Mouse (Mus musculus): ENCODE data around the gene Foxp1. TPM values are rescaled to one million over a fixed set of nuclear protein-coding genes. Genes with fewer than 3 reads are reported as not detected.

Gene Foxp1
- polyA plus RNA-seq, 1 experiment from 2014 or later = 91.9 TPM

DNA sequence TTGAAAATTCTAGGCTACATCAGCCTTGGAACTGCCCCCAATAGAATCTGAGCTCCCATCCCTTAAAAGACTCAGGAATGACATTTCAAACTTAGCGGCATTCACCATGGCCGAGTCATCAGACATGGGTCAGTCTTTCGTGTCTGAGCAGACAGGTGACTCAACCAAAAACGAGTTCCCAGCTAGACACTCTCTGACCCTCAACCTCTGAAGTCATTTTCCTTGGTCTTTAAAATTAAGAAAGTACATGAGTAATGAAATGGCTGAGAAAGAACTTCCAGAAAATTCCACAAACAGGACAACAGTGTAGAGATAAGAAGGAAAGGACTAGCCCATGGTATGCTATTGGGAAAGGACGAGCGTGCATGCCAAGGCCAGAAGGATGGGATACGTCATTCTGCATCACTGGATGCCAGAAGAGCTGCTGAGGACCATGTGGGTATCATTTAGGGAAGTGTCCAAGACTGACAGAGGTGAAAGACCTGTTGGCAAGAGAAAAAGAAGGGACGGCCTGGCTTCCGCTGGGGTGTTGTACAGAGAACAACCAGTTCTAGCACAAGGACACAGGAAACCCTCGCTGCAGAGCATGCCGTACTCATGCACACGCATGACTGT lies 75.6 kb downstream of the Foxp1 start:
- Histone ChIP-seq H3K4me3 (ENCODE audit: low read depth, low read length) (no peak overlapping the region), H3K27ac (ENCODE audit: low read depth, low read length) (no peak overlapping the region), H3K27me3 (ENCODE audit: control insufficient read depth, insufficient read depth, low read length) (no peaks in the 10 kb centered on the region), H3K4me1 (replicated peaks; ENCODE audit: control insufficient read depth, insufficient read depth, low read length) (0 out of 2 replicates have a peak, but pooled peaks cover 2% of the 10 kb centered on the region), H3K4me2 (replicated peaks; ENCODE audit: low read depth, low read length) (no peak overlapping the region), H3K9ac (ENCODE audit: low read depth, low read length) (no peak overlapping the region), H3K36me3 (ENCODE audit: control insufficient read depth, insufficient read depth, low read length) (no peaks in the 10 kb centered on the region), H3K9me3 (ENCODE audit: control insufficient read depth, low read length) (no peaks in the 10 kb centered on the region)
- DNase-seq (ENCODE audit: low spot score) = no peak
- ATAC-seq (ENCODE audit: low FRiP score) = no peak
- 94% methylated on average over 12 of the region's 12 CpGs for WGBS

DNA sequence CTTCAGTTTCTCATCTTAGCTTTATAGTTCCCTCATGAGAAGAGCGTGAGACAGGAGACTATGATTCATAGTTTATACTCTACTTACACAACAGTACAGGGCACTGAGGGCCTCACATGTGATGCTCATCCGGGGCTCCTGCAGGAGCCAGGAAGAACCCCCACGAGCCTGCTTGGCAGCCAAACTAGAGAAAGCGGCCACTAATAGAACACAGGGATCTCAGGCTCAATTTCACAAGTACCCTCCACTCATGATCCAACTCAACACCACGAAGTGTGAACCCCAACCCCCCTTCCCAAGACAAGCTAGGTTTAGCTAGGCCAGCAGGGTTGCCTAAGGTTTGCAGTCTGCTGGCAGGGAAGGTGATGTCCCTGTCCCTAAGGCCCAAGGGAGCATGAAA lies 79.1 kb downstream of the Foxp1 start:
- H3K27ac ChIP-seq (ENCODE audit: low read depth, low read length) = no peak overlapping the region
- ATAC-seq (ENCODE audit: low FRiP score) = no peak
- H3K4me2 ChIP-seq (replicated peaks; ENCODE audit: low read depth, low read length) = no peak overlapping the region
- no peaks in the 10 kb centered on the region for H3K36me3 ChIP-seq (ENCODE audit: control insufficient read depth, insufficient read depth, low read length)
- H3K9ac ChIP-seq (ENCODE audit: low read depth, low read length) = no peak overlapping the region
- H3K4me1 ChIP-seq (replicated peaks; ENCODE audit: control insufficient read depth, insufficient read depth, low read length) = peaks cover 10% of the 10 kb centered on the region; the same call in 1 of the 2 replicates
- WGBS = 79% methylated on average over 5 of the region's 5 CpGs
- DNase-seq (ENCODE audit: low spot score) = no peak
- H3K4me3 ChIP-seq (ENCODE audit: low read depth, low read length) = no peak overlapping the region
- no peaks in the 10 kb centered on the region for H3K9me3 ChIP-seq (ENCODE audit: control insufficient read depth, low read length)
- no peaks in the 10 kb centered on the region for H3K27me3 ChIP-seq (ENCODE audit: control insufficient read depth, insufficient read depth, low read length)

DNA sequence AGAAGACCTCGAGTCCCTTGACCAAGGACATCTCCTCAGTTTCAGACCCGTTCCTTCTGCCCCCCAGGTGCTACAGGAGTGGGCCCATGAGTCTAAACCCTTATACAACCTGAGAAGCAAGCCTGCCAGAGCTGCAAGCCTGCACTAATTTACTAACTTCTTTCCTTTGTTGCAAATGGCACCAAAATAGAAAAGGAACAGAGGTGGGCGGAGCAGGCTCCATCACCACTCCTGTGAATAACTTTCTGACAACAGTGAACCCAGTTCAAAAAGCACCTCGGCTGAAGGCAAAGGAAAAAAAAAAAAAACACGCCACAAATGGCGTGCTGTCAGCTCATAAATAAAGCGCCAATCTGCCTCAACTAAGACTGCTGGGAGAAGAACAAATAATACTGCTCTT lies 81.4 kb downstream of the Foxp1 start:
- ATAC-seq (ENCODE audit: low FRiP score) = no peak

DNA sequence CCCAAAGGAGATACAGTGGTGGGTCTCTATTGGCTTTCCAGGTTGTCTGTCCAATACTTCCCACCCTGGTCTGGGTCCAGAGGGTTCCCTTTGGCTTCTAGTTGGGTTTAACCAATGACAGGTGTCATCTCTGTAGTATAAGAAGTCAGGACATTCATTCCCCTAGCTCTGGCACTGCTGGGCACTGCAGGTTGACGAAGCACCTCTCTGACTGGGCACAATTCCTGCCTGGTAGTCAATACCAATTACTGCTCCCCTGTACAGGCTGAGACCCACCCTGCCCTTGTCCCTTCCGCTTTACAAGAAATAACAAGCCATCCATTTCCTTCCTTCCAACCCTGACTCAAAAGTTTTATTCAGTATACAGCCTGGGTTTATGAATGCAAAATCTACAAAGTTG lies 81.9 kb downstream of the Foxp1 start:
- no peak overlapping the region for H3K4me2 ChIP-seq (replicated peaks; ENCODE audit: low read depth, low read length)
- H3K27me3 ChIP-seq (ENCODE audit: control insufficient read depth, insufficient read depth, low read length) = no peaks in the 10 kb centered on the region
- H3K9ac ChIP-seq (ENCODE audit: low read depth, low read length) = no peak overlapping the region
- H3K4me3 ChIP-seq (ENCODE audit: low read depth, low read length) = no peak overlapping the region
- no peak overlapping the region for H3K27ac ChIP-seq (ENCODE audit: low read depth, low read length)
- H3K4me1 ChIP-seq (replicated peaks; ENCODE audit: control insufficient read depth, insufficient read depth, low read length) = peaks cover 10% of the 10 kb centered on the region; the same call in 1 of the 2 replicates
- H3K36me3 ChIP-seq (ENCODE audit: control insufficient read depth, insufficient read depth, low read length) = no peaks in the 10 kb centered on the region
- DNase-seq (ENCODE audit: low spot score) (no peak), ATAC-seq (ENCODE audit: low FRiP score) (no peak)
- 88% methylated on average over 2 of the region's 2 CpGs for WGBS
- no peaks in the 10 kb centered on the region for H3K9me3 ChIP-seq (ENCODE audit: control insufficient read depth, low read length)

More for the DNA sequence above, 81.4 kb downstream of the Foxp1 start:
- no peak overlapping the region for H3K9ac ChIP-seq (ENCODE audit: low read depth, low read length)
- H3K27me3 ChIP-seq (ENCODE audit: control insufficient read depth, insufficient read depth, low read length) = no peaks in the 10 kb centered on the region
- WGBS = 59% methylated on average over 7 of the region's 7 CpGs
- H3K4me2 ChIP-seq (replicated peaks; ENCODE audit: low read depth, low read length) = no peak overlapping the region
- H3K36me3 ChIP-seq (ENCODE audit: control insufficient read depth, insufficient read depth, low read length) = no peaks in the 10 kb centered on the region
- H3K4me3 ChIP-seq (ENCODE audit: low read depth, low read length) = no peak overlapping the region
- no peak overlapping the region for H3K27ac ChIP-seq (ENCODE audit: low read depth, low read length)
- DNase-seq (ENCODE audit: low spot score) = no peak
- peaks cover 10% of the 10 kb centered on the region; the same call in 1 of the 2 replicates for H3K4me1 ChIP-seq (replicated peaks; ENCODE audit: control insufficient read depth, insufficient read depth, low read length)
- no peaks in the 10 kb centered on the region for H3K9me3 ChIP-seq (ENCODE audit: control insufficient read depth, low read length)

DNA sequence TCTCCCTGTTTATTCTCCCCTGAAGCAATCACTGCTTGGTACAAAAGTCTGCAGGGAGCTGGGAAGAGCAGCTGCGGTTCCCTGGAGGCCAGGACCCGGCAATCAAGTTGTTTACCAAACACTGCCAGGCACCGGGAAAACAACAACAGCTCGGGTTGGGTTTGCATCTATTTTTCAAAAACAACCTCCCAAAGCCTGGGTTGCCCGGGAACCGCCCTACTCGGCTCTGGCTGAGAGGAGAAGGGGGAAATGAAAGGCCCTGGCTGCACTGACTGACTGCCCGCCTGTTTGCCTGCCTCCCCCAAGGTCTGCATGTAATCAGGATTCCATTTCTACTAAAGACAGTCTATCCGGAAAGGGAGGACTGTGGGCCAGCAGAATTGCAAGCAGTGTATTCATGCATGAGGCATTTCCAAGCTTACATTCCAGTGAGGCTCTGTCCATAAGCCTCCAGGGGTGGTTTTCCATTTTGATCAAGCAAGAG lies 82.6 kb downstream of the Foxp1 start:
- H3K36me3 ChIP-seq (ENCODE audit: control insufficient read depth, insufficient read depth, low read length) = no peaks in the 10 kb centered on the region
- H3K27me3 ChIP-seq (ENCODE audit: control insufficient read depth, insufficient read depth, low read length) = no peaks in the 10 kb centered on the region
- WGBS = 3% methylated on average over 9 of the region's 9 CpGs
- H3K4me2 ChIP-seq (replicated peaks; ENCODE audit: low read depth, low read length) = no peak overlapping the region
- H3K4me1 ChIP-seq (replicated peaks; ENCODE audit: control insufficient read depth, insufficient read depth, low read length) = peaks cover 10% of the 10 kb centered on the region; the same call in 1 of the 2 replicates
- H3K9ac ChIP-seq (ENCODE audit: low read depth, low read length) = no peak overlapping the region
- DNase-seq (ENCODE audit: low spot score) (peak; percentile 43), ATAC-seq (ENCODE audit: low FRiP score) (no peak)
- peak overlapping the region; percentile 39; the same call in 1 of the 2 replicates for H3K27ac ChIP-seq (ENCODE audit: low read depth, low read length)
- H3K4me3 ChIP-seq (ENCODE audit: low read depth, low read length) = no peak overlapping the region
- H3K9me3 ChIP-seq (ENCODE audit: control insufficient read depth, low read length) = no peaks in the 10 kb centered on the region

DNA sequence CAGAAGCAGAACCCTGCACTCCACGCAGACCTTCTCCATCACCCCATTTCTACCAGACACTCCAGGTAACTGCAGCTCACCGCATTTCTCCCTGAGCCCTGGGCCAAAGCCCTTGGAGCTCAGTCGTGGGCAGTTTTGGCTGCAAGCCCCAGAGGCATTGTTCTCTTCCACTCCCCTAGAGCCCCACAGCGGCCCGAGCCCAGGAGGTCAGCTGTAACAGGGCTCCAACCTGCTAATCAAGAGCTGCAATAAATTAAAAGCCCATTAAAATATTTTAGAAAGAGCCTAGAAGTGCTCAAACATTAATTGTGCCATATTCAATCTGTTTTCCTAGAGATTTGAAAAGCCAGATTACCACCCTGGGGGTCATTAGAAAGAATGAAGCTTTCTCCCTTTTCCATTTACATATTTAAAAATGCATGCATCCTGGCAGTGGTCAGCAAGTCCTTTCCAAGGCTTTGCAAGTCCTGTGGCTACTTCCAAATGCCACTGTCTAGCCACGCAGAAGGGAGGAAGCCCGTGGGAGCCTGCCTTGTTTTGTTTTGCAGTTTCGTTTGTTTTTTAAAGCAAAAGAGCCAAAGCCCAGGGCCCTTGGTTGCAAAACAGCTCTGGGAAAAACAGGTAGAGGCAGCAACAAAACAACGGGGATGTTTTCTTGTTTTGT lies 83.2 kb downstream of the Foxp1 start:
- 8% methylated on average over 9 of the region's 9 CpGs for WGBS
- Histone ChIP-seq H3K9ac (ENCODE audit: low read depth, low read length) (no peak overlapping the region), H3K27me3 (ENCODE audit: control insufficient read depth, insufficient read depth, low read length) (no peaks in the 10 kb centered on the region), H3K27ac (ENCODE audit: low read depth, low read length) (peak overlapping the region; percentile 39; the same call in 1 of the 2 replicates), H3K4me3 (ENCODE audit: low read depth, low read length) (no peak overlapping the region), H3K9me3 (ENCODE audit: control insufficient read depth, low read length) (no peaks in the 10 kb centered on the region), H3K36me3 (ENCODE audit: control insufficient read depth, insufficient read depth, low read length) (no peaks in the 10 kb centered on the region), H3K4me2 (replicated peaks; ENCODE audit: low read depth, low read length) (no peak overlapping the region), H3K4me1 (replicated peaks; ENCODE audit: control insufficient read depth, insufficient read depth, low read length) (peaks cover 10% of the 10 kb centered on the region; the same call in 1 of the 2 replicates)
- ATAC-seq (ENCODE audit: low FRiP score) = no peak
- DNase-seq (ENCODE audit: low spot score) = peak; percentile 33

DNA sequence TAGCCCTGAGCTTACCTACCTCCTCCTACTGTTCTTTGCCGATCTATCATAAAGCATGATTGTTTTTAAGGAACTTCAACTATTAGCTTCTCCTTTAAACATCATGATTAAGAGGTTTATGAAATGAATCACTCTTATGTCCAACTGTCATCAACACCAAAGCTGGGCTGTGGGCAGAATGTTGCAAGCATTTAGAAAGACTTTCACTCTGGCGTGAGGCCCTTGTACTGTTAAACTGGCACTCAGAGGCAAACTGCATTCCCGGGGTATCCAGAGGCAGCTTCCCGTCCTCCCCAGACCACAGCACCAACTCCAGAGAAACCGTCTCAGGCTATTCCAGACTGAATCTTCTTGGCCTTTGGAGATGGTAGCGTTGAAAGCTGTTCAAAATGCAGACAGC lies 86.2 kb downstream of the Foxp1 start:
- H3K9me3 ChIP-seq (ENCODE audit: control insufficient read depth, low read length) = no peaks in the 10 kb centered on the region
- H3K4me1 ChIP-seq (replicated peaks; ENCODE audit: control insufficient read depth, insufficient read depth, low read length) = peaks cover 10% of the 10 kb centered on the region; the same call in 1 of the 2 replicates
- H3K4me2 ChIP-seq (replicated peaks; ENCODE audit: low read depth, low read length) = no peak overlapping the region
- ATAC-seq (ENCODE audit: low FRiP score) = no peak
- no peak overlapping the region for H3K27ac ChIP-seq (ENCODE audit: low read depth, low read length)
- H3K36me3 ChIP-seq (ENCODE audit: control insufficient read depth, insufficient read depth, low read length) = no peaks in the 10 kb centered on the region
- H3K9ac ChIP-seq (ENCODE audit: low read depth, low read length) = no peak overlapping the region
- H3K4me3 ChIP-seq (ENCODE audit: low read depth, low read length) = no peak overlapping the region
- no peak for DNase-seq (ENCODE audit: low spot score)
- 94% methylated on average over 6 of the region's 6 CpGs for WGBS
- H3K27me3 ChIP-seq (ENCODE audit: control insufficient read depth, insufficient read depth, low read length) = no peaks in the 10 kb centered on the region

DNA sequence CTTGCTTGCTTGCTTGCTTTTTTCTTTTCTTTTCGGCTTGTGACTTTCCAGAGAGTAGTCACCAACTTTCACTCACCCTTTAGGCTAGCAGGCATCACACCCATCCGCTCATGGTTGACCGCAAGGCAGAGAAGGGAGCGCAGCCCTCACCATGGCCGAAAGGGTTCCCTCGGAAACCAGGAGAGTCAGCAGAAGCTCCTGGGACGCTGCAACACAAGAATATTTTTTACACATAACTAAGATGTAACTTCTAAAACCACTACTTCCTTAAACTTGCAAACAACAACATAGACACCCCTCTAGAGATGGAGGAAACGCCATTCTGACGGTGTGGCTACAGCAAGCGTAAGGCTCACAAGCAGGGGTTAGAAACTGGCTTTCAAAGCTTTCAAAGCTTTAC lies 87.4 kb downstream of the Foxp1 start:
- 92% methylated on average over 10 of the region's 10 CpGs for WGBS

DNA sequence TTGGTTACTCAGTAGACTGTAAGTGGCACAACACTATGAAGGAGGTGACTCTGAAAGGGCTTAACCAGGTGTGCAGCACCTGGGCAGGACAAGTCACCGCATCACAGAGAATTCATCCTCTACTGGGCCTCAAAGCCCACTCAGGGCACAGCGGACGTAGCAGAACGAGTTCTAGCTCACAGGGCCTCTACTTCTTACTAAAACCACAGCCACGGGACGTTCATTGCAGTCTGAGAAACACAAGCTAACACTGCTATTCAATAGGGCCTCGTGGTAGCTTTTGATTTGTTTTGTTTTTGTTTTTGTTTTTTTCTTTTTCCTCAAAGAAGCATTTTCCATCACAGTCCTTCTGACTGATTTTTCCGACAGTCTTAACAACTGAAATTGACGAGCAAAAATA lies 89.5 kb downstream of the Foxp1 start:
- Histone ChIP-seq H3K9me3 (ENCODE audit: control insufficient read depth, low read length) (no peaks in the 10 kb centered on the region), H3K27me3 (ENCODE audit: control insufficient read depth, insufficient read depth, low read length) (no peaks in the 10 kb centered on the region), H3K4me3 (ENCODE audit: low read depth, low read length) (no peak overlapping the region), H3K27ac (ENCODE audit: low read depth, low read length) (no peak overlapping the region), H3K4me2 (replicated peaks; ENCODE audit: low read depth, low read length) (no peak overlapping the region), H3K36me3 (ENCODE audit: control insufficient read depth, insufficient read depth, low read length) (no peaks in the 10 kb centered on the region), H3K4me1 (replicated peaks; ENCODE audit: control insufficient read depth, insufficient read depth, low read length) (no peaks in the 10 kb centered on the region), H3K9ac (ENCODE audit: low read depth, low read length) (no peak overlapping the region)
- DNase-seq (ENCODE audit: low spot score) = no peak
- WGBS = 93% methylated on average over 9 of the region's 9 CpGs
- no peak for ATAC-seq (ENCODE audit: low FRiP score)

More for the DNA sequence above, 87.4 kb downstream of the Foxp1 start:
- no peak for ATAC-seq (ENCODE audit: low FRiP score)
- DNase-seq (ENCODE audit: low spot score) = no peak
- Histone ChIP-seq H3K4me1 (replicated peaks; ENCODE audit: control insufficient read depth, insufficient read depth, low read length) (peaks cover 10% of the 10 kb centered on the region; the same call in 1 of the 2 replicates), H3K9me3 (ENCODE audit: control insufficient read depth, low read length) (no peaks in the 10 kb centered on the region), H3K27me3 (ENCODE audit: control insufficient read depth, insufficient read depth, low read length) (no peaks in the 10 kb centered on the region), H3K27ac (ENCODE audit: low read depth, low read length) (no peak overlapping the region), H3K36me3 (ENCODE audit: control insufficient read depth, insufficient read depth, low read length) (no peaks in the 10 kb centered on the region), H3K4me2 (replicated peaks; ENCODE audit: low read depth, low read length) (no peak overlapping the region), H3K9ac (ENCODE audit: low read depth, low read length) (no peak overlapping the region), H3K4me3 (ENCODE audit: low read depth, low read length) (no peak overlapping the region)

Measured in hindbrain, embryonic 11.5 days (tissue).